Mouse (Mus musculus) ovary, postnatal 36 days (tissue): ENCODE measurements around the gene Atl3.
A peak's percentile ranks its signal among the peaks of the same experiment; 100 is the strongest.

ENCODE experiments used
- DNase-seq: peaks from one replicate; pipeline ENCODE4 v3.0.0; 2022; ENCODE audit warnings: low spot score, mixed read lengths

The Atl3 gene

GRCm38 (mm10) chr19:7500701-7501100 is 6.9 kb downstream of the Atl3 start:
- DNase-seq = no peak

DNA sequence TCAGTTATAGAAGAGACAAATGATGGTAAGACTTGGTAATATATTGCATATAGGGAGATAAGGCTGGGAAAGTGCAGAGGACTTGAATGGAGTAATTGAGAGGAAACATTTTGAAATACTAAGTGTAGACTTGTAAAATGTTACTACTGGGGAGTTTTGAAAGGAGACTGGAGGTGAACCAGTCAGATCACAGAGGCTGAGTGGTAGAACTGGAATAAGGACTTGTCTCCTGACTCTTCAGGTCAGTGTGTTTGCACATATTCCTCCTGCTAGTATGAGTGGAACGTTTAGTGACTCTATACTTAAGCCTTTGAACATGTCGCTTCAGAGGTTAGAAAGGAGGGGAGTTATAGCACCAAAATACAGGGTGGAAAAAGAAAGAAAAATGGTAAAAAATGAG is 8.6 kb downstream of the Atl3 start:
- no peak for DNase-seq

DNA sequence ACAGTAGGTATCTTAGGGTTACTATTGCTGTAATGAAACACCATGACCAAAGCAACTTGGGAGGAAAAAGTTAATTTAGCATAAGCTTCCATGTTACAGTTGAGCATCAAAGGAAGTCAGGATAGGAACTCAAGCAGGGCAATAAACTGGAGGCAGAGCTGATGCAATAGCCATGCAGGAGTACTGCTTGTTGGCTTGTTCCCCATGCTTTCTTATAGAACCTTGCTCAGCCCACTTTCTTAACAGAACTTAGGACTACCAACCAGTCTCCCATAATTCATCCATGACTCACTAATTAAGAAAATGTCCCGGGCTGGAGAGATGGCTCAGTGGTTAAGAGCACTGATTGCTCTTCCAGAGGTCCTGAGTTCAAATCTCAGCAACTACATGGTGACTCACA is 12.5 kb downstream of the Atl3 start:
- no peak for DNase-seq

- no peak for DNase-seq
Measured at GRCm38 (mm10) chr19:7508026-7508425, 14.2 kb downstream of the Atl3 start.

DNA sequence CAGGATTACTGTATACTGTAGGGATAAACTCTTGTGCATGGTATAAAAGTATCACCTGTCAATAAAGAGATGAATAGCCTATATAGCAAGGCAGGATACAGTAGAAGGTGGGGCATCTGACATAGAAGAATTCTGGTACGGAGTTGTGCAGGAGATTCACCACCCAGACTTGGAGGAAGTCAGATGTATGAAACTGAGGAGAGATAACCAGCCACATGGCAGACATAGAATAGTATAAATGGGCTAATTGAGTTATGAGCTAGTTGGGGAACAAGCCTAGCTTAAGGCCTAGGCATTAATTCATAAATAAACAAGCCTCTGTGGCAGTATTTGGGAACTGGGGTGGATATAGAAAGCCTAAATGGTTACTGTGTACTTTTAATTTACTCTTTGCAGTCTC is 22.6 kb downstream of the Atl3 start:
- no peak for DNase-seq

GRCm38 (mm10) chr19:7521619-7522018 is 27.8 kb downstream of the Atl3 start:
- no peak for DNase-seq

- DNase-seq = no peak
Measured at GRCm38 (mm10) chr19:7522856-7523255, 29.0 kb downstream of the Atl3 start.

- DNase-seq = no peak
Measured at GRCm38 (mm10) chr19:7523292-7523691, 29.5 kb downstream of the Atl3 start.

DNA sequence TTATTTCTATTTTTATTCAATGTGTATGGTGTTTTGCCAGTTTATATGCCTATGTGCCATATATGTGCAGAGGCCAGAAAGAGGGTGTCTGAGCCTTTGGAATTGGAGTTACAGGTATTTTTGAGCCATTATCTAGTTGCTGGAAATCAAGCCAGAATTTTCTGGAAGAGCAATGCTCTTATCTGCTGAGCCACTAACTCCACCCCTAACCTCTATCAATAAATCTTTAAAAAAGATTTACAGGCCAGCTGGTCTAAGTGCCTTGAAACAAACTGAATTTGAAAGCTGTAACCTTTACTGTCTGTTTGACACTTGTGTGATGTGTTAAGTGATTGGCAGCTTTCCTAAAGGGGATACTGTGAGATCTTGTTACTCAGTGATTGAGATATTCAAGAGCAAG is 29.9 kb downstream of the Atl3 start:
- no peak for DNase-seq

GRCm38 (mm10) chr19:7524879-7525278 is 31.0 kb downstream of the Atl3 start:
- no peak for DNase-seq

GRCm38 (mm10) chr19:7528639-7529428 is 35.0 kb downstream of the Atl3 start:
- peak; percentile 55 for DNase-seq

GRCm38 (mm10) chr19:7531906-7532305 is 38.1 kb downstream of the Atl3 start:
- no peak for DNase-seq

DNA sequence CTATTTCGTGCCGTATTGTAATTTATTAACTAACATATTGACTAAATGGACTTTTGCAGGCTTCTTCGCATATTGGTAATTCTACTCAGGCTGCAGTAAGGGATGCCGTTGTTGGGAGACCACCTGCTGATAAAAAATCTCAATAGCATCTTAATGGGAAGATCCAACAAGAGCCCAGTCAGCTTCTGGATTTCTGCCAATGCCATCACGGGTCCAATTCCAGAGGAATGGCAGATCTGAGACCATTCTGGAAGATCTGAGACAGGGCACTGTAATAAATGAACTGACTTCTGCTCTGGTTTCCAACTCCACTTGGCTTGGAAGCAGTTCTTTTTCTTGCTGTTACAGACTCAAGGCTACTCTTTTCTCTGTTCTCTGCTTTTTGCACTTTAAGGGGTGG is 40.1 kb downstream of the Atl3 start:
- no peak for DNase-seq

- DNase-seq = no peak
Measured at GRCm38 (mm10) chr19:7548924-7549323, 55.1 kb downstream of the Atl3 start.

- DNase-seq = no peak
Measured at GRCm38 (mm10) chr19:7551550-7552300, 57.9 kb downstream of the Atl3 start.

GRCm38 (mm10) chr19:7552301-7552673 is 58.4 kb downstream of the Atl3 start:
- no peak for DNase-seq

DNA sequence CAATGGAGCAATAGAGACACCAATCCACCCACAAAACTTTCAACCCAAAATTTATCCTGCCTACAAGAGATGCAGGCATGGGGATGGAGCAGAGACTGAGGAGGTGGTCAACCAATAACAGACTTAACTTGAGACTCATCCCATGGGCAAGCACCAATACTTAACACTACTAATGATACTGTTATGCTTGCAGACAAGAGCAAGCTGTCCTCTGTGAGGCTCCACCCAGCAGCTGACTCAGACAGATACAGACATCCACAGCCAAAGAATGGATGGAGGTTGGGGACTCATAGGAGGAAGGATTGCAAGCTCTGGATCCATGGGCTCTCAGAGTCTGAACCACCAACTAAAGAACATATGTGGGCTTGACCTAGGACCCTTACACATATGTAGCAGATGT is 59.6 kb downstream of the Atl3 start:
- no peak for DNase-seq

DNA sequence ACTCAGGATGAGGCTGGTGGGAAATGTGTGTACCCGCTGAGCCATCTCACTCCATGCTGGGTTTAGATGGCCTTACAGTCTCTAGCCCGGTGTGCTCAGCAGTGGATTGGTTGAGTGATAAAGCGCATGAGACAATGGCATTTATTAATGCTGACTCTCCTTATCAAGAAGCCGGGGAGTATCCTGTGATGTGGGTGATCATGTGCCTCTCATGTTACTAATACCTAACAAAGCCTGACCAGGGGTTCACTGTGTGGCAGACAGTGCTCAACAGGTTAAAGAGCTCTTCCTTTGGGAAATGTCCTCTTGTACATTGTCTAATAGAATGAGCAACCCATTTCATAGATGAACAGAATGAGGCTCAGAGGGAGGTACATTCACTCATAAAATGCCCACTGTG is 61.0 kb downstream of the Atl3 start:
- DNase-seq = no peak

- DNase-seq = no peak
Measured at GRCm38 (mm10) chr19:7556641-7557040, 62.8 kb downstream of the Atl3 start.

DNA sequence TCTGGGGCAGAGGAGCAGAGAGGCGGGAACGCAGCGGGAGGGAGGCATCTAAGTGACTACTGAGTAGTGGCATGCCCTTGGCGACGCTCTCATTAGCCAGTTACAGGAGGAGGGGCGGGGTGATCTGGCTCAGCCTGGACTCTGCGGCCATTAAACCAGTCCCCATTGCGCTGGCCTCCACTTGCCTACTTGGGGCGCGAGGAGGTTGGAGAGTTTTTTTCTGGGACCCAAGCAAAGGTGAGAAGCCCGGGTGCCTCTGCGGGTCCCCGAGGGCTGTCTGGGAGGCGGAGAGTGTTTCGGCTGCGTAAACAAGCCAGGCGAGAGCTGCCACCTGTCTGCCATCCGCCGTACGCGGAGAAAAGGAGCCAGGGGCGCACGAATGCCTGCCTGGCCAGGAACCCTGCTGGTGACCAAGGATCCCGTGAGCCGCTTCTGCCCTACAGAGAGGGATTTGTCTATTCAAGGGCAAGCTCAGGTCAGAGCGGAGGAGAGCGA is 63.5 kb downstream of the Atl3 start, which contains the start of gene Pla2g16:
Pla2g16 (plus strand) TSS at position 132 of the 495 bp plus-strand sequence.
- DNase-seq = peak; percentile 75

DNA sequence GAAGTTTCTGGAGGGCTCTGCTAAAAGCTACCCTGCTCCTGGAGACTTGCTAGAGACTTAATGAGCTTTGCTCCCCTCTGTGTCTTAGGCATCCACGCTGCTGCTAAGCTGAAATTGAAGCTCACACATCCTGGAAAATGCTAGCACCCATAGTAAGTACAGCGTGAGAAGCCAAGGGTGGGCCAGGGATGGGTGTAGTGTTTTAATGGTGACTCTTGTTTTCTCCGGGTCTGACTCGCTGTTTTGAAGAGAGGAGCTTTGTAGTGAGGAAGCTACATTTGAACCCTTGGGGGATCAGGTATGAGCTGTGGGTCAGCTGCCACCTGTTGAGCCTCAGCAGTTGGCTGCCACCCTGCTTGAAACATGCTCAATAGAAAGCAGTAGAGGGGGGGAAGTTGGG is 64.0 kb downstream of the Atl3 start:
- DNase-seq = no peak

DNA sequence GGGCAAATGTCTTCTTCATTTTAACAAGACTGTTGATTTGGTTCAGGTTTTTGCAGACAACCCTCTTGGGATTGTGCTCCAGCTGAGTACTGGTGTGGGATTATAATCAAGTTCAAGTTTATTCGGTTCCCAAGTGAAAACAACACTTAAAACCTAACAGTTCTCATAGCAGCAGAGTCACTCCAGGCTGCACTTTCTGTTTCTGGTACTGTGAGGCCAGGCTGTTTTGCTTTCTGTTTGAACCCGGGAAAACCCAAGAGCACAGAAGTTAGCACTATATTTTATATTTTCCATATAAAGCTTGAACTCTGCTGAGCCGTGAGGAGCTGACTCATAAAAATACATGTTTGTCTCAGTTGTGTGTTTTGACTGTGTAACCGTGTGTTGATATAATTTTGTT is 64.8 kb downstream of the Atl3 start:
- no peak for DNase-seq

DNA sequence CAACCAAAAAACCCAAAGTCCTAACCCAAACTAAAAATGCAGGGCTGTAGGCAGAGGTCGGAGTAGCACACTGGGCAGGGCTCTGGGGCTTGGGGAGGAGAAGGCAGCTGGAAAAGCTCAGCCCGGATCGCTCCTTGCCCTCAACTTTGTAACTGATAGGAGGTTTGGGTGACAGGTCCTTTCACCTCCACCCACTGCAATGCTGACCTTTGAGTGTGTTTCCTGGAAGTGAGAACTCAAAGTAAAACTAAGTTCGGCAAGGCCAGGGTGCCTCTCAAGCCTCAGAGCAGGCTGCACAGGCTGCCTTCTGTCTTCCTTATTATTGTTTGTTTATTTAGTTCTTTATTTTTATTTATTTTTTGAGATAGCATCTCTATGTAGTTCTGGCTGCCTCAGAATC is 66.1 kb downstream of the Atl3 start:
- DNase-seq = no peak
